Mouse (Mus musculus) duodenum, adult 2 months (tissue): ENCODE data around the gene Tmem38a. TPM values are rescaled to one million over a fixed set of nuclear protein-coding genes. Genes with fewer than 3 reads are reported as not detected.

Source experiments
- polyA plus RNA-seq: library from polyadenylated mRNA; depleted of rRNA; stranded (reverse); fragments of >200 nt; gene quantifications from 2 replicates; pipeline ENCODE4 v1.2.3, GENCODE M21; 2012; ENCODE audit warnings: low replicate concordance; rRNA removed

The Tmem38a gene
- 13.8 and 15.1 TPM in 2 replicates for polyA plus RNA-seq

DNA sequence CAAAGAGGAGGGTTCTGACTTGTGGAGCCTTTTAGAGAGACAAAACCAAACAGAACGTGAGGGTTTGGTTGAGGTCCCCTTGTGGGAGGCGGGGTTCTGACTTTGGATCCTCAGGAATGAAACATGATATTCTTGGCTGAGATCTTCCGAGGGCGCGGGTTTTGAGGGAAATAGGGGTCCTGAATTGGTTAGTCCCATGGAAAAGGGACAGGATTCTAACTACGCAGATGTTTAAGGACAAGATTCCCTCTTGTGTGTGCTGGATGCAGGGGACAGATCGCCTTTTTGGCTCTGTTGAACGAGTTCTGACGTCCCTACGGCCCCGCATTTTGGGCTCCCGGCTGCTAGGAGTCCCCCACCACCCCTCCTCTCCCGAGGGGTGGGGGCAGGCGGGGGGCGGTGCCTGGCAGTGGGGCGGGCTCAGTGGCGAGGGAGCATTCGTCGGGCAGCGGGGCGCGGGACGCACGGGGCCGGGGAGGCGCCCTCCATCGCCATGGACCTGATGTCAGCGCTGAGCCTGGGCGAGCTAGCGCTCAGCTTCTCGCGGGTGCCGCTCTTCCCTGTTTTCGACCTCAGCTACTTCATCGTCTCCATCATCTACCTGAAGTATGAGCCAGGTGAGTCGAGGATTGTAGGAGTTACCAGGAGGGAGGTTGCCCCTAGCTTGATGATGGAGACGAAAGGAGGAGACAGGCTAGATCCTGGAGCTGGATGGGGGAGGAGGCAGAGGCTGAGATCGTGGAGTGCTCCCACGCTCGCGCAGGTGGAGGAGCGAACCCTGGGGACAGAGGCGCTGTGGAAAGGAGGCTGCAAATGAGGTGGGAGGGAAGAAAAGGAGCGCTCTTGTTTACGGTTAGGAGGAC lies at the start of gene Tmem38a:
TSS of gene Tmem38a (plus strand) at position 445 of the 863 bp plus-strand sequence.

DNA sequence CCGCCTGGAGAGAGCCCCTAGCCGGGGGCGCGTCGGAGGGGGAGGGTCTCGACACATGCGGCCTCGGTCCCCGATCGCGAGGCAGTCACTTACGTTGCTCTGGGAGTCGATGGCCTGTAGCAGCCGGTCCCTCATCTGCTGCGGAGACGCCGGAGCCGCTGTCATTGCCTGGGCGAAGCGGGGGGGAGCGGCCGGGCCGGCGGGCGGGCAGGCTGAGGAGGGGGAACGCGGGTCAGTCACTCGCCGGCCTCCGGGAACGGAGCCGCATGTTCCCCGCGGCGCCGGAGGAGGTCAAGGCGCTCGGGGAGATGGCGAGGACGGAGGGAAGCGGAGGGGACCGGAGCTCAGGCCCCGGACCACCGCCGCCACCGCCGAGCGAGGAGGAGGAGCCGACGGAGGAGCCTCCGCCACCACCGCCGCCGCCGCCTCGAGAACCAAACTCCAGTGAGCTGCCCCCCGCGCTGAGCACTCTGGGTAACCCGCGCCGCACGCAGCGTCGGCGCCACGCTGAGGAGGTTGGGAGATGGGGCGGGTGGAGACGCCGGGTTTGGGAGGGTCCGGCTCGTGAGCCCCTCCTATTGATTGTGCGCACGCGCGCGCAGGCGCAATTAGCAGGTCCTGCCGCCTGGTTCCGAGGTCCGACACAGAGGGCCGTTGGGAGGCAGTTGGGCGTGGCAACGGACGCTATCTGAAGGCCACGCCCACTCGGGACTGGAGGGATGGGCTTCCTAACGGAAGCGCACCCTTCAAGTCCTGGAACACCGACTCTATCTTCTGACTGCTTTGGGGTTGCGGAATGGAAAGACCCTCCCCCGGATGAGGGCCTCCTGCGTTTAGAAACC lies 23.8 kb upstream of the Tmem38a start, which contains the start of gene Med26:
TSS of gene Med26 (minus strand) at position 469 of the 842 bp plus-strand sequence.

GRCm38 (mm10) chr8:72570633-72571610 lies 933 bp upstream of the Tmem38a start, which contains the start of gene Smim7:
Gene Smim7, minus strand, starts transcription at chr8:72571088.

Other genes starting within 250 kb of the Tmem38a start
- gene Eps15l1, start 150.6 kb upstream of the Tmem38a start, polyA plus RNA-seq: 17.3 and 17.9 TPM in 2 replicates
- gene Calr3, start 128.2 kb upstream of the Tmem38a start, polyA plus RNA-seq: not detected in 2 replicates
- gene 1700030K09Rik, start 128.2 kb upstream of the Tmem38a start, polyA plus RNA-seq: 2.3 and 3.4 TPM in 2 replicates
- gene Cherp, start 96.8 kb upstream of the Tmem38a start, polyA plus RNA-seq: 35.4 and 46.2 TPM in 2 replicates
- 112 and 120 TPM in 2 replicates for gene Slc35e1, start 79.4 kb upstream of the Tmem38a start, polyA plus RNA-seq
- 8.5 and 14.0 TPM in 2 replicates for gene Med26, start 23.8 kb upstream of the Tmem38a start, polyA plus RNA-seq
- 26.3 and 35.9 TPM in 2 replicates for gene Smim7, start 967 bp upstream of the Tmem38a start, polyA plus RNA-seq
- gene Nwd1, start 74.7 kb downstream of the Tmem38a start, polyA plus RNA-seq: 0.01 and 0.11 TPM in 2 replicates
- 76.3 and 81.7 TPM in 2 replicates for gene Sin3b, start 151.2 kb downstream of the Tmem38a start, polyA plus RNA-seq
- gene F2rl3, start 189.8 kb downstream of the Tmem38a start, polyA plus RNA-seq: 4.5 and 8.3 TPM in 2 replicates